Mouse (Mus musculus) monocyte, adult 2 months (primary cell): ENCODE measurements around the gene Polg2.
A peak's percentile ranks its signal among the peaks of the same experiment; 100 is the strongest.
"Not testable (repeated sequence)": the region's sequence is repeated elsewhere in the genome, so short reads cannot be mapped to it uniquely, and the experiment has no call there.

Experiments
- DNase-seq, 2 experiments: peaks; one replicate each; pipeline ENCODE4 v3.0.0; 2022; ENCODE audit warnings: low spot score in 2 of 2, low read depth in 1 of 2

Polg2 gene

DNA sequence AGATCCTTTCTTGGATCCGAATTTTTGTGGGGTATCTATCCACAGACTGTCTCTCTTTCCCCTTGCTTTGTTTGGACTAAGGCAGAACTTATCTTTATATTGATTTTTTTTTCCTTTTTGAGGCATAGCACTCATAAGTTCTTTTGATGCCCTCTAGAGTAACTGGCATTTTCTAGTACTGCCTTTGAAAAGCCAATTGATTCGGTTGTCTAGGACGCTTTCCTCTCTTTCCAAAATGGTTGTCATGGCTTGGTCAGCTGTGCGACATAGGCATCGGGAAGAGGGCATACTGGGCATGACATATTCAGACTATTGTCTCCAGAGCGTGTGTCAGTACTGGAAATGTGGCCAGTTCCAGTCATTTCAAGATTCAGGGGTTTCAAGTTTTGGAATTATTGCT, 10.3 kb upstream of the Polg2 start:
- DNase-seq: no peak

DNA sequence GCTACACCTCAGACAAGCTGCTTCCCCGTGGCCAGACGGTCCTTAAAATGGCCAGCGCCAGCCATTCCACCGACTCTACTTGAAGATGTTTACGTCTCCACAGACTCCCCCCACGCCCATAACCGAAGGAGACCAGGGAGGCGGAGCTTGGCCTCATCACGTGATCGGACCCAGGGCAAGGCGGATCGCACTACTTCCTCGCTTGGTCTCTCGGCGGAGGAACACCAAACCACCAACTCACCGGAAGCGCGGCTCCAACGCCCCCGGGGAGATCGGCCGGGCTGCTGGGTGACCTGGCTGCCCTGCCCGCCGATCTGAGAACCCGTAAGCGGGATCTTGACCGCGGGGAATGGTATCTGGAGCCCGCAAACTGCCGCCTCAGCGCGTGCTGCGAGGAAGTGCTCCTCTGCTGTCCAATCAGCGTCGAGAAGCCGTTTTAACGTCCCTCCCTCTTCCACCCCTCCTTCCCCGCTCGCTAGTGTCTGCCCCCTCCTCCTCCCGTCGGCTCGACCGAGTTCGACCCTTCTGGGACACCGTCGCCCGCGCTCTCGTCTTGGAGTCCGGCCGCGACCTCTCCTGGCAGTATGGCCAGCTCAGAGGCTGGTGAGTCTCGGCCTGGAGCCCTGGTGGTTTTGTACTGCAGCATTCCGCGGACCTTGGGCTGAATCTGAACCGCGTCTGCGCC, 9.6 kb upstream of the Polg2 start, which contains the start of the genes Ddx5 and Cep95:
Gene Ddx5 (minus strand): TSS at position 411 of the 685 bp plus-strand sequence.
Gene Cep95 (plus strand): TSS at position 478 of the 685 bp plus-strand sequence.
- peak; percentile 96 to 99 for DNase-seq

DNA sequence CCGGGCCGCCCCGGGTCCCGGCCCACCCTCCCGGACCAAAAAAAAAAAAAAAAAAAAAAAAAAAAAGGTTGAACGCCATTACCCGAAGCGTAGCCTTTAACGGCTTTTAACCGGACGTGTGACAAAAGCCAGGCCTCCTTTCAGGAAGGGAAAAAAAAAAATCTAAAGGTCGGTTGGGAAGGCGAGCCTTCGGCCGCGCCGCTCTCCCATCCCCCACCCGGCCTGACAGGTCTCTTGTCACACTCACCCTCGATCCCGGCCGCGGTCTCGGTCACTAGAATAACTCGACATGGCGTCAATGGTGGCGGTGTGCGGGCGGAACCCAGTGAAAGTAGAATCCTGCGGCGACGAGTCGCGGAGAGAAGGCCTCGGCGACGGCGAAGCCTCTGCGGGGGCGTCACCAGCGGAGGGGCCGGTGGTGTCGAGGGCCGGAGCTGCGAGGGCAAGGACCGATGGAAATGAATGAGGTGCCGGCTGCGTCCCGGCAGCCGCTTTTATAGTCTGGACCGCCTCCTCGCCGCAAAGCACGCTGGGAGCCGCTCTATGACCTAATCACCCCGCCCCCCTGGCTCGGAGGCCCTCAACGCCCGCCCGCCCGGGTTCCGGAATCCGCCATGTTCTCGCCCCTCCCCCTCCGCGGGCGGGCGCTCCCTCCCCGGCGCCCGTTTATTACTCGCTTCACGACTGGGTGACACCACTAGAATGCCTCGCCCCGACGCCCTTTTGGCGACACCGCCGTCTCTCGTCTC, 8.9 kb upstream of the Polg2 start:
- peak; percentile 93 to 97 for DNase-seq

DNA sequence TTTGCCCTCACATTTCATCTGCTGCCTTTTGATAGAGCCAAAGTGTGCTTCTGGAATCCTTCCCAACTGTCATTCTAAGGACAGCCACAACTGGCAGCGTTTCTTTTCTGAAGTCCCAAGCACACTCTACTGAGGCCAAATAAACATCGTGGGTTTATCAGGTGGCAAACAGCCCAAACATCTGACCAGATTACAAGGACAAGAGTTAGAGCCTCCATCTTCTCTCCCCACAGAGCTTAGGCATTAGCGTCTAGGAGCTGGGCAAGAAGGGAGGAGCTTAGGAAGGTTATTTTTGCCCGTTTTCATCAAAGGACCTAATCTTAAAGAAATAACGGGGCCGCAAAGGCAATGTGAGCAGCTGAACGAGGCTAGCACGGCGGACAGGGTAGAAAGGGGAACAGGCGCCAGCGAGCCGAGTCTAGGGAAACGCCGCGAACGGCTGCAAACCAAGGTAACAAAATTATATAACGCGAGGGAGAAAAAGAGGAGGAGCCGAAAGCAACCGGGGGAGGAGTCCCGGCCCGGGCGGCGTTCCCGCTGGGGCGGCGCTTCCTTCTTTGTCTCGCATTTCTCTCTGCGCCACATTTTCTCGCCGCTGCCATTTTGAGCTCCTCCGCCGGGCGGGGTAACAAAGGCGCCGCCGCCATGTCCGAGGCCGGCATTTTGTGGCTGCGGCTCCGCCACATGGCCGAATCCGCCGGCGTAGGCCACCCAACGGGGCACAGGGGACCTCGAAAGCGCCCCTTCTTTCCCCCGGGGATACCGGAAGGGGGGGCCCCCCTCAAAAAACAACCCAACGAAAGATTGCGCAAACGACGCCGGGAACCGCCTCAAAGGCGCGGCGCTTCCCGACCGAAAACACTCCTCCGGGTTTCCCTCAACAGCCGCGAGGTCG, 8.0 kb upstream of the Polg2 start:
- DNase-seq: peak; percentile 43 to 83

DNA sequence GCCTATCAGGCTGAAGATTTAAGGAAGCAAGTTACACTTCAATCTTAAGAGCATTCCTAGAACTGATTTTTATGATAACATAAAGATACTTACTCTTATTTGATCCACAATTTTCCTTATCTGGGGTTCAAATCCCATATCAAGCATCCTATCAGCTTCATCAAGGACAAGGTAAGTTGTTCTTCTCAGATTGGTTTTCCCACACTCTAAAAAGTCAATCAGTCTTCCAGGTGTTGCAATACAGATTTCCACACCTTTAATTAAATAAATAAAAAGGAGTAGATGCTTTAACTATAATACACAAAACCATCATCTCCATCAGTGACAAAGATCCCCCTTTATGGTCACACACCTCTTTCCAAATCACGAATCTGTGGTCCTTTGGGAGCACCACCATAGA, 5.7 kb upstream of the Polg2 start:
- no peak for DNase-seq

DNA sequence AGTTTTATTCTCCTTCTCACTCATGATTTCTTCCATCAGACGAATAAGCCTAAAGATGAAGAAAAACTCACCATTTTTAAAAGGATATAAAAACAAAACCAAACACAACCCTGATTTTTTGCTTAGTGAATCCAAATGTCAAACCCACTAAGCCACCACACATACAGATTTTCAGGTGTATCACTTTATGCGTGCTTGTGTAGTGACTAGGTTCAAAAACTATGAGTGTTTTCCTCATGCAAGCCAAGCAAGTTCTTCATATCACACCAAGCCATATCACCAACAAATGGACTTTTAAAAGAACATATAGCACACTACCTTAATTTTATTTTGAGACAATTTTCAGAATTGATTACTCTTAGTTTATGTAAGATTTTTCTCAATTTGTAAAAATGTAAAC, 5.1 kb upstream of the Polg2 start:
- DNase-seq: no peak

DNA sequence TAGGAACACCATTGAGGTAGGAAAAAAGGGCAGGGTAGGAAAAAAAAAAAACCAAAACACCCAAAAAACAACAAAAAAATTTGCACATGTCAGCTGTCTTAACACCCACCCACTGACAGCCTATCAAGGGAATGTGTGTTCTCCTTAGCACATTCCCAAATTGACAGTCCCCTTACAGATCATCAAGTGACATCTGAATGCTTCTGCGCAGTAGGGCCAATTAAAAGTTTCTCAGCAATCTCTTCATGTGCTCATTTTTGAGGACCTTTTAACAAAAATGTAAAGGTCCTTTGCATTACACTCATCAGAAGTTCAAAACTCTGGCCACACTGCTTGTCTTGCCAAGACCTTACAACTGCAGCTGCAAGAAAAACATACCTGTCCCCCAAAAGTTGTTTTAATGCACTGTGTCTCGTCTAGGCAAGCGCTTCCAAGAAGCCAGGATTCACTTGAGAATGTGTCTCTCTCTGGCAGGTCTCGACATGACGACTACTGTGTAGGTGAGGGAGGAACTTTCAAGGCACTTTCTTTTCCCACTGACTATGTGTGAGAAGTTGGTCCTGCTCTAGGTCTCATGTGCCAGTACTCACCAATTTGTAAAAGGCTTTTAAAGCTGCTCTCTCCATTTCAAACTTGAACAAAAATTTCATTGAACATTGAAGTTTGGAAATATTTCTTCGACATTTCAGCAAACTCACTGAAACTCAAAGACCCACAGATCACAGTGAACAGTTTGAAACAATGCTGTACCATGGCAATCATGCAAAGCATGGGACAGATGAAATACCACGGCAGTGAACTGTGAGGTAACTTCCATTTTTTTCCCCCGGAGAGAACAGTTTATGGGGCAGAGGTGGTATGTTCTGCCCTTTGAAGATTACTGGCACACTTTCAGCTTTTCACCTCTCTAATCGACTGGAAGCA, 3.8 kb upstream of the Polg2 start:
- DNase-seq: no peak

DNA sequence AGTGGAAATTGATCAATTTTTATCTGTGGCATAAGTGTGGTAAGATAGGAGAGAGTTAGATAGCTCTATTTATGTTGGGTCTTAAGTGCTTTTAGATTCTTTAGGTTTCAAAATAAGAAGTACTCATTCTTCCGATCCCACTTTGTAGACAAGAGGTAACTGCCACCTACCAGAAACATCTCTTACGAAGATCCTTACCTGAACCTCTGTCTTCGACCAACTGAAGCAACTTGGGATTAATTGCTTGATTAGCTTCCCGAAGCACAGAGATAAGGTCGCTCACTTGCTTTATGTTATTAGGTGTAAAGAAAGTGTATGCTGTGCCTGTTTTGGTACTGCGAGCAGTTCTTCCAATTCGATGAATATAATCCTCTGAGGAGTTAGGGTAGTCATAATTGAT, 2.9 kb upstream of the Polg2 start:
- DNase-seq: not testable (repeated sequence)

DNA sequence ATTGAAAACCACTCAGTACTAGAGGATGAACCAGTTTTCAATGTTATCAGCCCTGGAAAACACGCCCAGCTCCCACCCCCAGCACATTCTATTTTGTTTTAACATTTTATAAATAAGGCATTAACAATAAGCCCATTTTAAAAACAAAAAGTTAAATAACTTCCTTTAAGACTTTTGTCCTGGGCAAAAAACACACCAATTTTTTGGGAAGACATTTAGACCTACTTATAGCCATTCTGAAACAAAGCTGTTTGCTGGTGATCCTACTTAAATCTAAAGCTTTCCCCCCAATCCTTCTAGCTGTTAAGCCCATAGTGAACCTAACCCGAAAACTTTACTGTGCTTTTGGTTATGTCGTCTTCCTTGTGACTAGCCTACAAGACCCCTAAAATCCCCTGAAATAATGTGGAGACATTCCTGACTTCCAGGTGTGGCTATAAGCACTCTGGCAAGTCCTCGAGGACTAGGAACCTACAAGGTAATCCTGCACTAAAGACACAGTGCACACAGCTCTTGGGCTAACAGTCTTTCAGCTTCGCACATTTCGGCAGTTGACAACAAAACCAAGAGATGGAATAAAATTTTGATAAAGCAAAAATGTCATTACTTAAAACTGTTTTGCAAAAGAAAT, 1.4 kb upstream of the Polg2 start:
- no peak for DNase-seq

DNA sequence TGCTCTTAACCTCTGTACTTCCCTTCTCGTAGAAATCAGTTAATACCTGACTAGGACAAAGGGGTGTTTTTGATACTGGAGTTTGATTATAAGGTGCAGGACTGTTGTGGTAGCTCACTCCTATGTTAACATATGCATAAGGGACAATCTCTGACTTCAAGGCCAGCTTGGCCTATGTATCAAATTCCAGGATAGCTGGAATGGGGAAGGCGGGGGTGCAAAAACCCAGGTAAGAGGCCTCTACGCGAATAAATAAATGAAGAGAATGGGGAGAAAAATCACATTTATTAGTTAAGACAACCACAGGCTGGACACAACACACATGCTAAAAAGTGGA, 720 bp upstream of the Polg2 start:
- DNase-seq: no peak

DNA sequence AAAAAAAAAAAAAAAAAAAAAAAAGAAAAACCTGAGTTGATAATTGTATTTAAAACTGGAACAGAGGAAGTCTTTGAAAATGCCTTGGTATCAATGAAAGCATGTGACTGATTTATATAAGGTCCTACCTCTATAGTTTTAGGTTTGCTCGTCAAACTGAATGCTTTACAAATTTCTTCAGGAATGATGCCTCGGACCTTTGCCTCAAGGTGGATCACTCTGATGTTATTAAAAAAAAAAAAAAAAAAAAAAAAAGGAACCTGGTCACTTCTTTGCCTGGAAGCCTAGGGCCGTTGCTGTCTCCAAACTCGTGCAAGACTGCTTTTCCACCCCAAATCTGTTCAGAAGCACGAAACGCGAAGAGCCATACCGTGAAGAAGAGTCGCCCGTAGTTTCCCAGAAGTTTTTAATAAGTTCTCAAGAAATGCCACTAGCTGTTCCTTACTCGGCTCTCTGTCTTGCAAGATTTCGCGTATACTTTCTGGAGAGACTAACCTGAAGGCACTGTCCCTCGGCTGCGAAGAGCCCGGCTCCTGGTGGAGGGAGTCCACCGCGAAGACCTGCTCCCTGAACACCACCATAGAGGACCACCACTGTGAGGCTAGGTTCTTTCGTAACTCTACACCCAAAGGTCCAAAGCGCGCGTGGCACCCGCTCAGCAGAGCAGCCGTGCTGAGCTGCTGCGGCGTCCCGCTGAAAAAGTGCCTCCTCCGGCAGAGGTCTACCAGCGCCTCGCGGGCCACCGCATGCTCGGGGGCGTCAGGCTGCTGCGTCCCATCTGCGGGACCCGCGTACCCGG, 549 bp downstream of the Polg2 start:
- DNase-seq: no peak

DNA sequence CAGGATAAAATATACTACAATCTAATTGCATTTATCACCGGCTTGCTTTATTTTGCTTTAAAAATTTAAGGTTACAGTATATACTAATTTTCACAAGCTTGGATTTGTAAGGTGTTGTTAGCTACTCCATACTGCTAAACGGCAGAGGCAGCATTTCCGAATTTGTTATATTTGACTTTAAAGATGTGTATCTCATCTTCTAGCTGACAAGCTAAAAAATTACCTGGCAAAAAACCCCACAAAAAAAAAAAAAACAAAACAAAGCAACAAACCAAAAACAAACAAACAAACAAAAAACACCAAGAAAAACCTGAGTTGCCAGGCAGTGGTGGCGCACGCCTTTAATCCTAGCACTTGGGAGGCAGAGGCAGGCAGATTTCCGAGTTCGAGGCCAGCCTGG, 1.2 kb downstream of the Polg2 start:
- no peak for DNase-seq

DNA sequence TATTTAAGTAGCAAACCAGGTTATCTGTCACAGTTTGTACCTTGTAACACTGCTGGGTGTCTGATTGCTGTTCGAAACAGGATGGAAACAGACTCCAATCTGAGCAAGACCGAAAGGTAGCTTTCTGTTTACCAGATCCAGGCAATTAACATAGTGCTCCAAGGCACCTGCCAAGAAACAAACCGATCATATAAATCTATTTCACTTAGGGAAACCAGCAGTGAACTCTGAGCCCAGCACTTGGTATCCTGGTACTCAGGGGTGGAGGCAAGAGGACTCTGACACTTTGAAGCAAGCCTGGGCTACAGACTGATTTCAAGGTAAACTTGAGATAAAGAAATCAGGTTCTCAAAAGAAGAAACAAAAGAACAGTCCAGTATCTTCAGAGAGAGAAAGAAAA, 1.9 kb downstream of the Polg2 start:
- DNase-seq: no peak

DNA sequence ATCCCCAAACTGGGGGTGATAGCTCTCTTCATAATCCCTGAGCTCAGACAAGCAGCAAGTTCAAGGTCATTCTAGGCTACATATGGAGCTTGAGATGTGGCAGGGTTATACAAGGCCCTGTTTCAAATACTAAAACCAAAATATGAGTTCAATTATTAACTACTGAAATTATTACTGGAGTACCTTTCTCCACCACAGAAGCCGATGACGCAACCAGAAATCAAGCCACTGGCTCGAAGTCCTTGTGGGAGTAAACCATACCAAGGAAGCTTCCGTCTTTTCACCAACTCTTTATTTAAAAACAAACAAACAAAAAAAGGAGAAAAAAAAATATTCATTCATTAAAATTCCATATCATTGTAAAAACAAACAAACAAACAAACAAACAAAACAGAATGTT, 2.4 kb downstream of the Polg2 start:
- DNase-seq: no peak

DNA sequence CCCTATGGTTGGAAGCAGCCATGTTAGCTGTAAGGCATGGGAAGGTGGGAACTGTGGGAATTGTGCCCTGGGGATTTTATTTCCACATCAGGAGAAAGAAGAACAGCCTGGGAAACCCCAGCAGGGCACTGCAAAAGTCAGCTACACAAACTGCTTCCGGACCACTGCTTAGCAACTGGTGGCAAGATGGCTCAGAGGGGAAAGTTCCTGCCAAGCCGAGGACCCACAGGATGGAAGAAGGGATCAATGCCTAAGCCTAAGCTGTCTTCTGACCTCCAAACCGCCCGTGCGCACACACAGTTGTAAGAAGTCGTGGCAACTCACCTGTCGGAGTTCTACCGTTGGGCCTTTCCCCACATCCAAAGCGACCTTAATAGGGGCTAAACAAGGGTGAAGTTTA, 6.3 kb downstream of the Polg2 start:
- no peak for DNase-seq

DNA sequence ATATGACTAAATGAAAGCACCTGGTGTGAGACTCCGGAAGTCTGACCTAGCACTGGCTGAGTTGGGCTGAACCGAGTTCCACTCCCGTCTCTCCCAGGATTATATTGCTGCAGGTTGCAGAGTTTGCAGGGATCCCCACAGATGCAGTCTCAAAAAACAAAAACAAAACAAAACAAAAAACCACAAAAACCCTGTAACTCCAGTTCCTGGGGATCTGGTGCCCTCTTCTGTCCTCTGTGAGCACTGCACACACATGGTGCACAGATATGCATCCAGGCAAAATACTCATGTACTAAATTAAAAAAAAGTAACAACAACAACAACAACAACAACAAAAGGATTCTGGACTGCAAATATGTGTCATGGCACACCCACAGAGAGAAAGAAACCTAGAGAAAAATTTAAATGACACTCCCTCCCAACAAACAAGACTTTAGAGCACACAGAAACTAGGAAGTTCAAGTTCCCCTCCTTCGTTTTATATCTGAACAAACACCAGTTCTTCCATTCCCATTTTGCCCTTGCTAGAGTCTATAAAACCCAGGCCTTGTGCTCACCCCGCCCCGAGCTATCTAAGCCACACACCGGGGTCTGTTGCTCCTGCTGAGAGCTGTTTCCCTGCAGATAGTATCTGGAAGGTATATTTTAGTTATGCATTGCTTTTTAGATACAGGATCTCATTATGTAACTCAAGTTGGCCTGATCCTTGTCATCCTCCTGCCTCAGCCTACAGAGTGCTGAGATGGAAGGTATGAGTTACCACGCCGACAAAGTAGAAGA, 9.0 kb downstream of the Polg2 start:
- no peak for DNase-seq

DNA sequence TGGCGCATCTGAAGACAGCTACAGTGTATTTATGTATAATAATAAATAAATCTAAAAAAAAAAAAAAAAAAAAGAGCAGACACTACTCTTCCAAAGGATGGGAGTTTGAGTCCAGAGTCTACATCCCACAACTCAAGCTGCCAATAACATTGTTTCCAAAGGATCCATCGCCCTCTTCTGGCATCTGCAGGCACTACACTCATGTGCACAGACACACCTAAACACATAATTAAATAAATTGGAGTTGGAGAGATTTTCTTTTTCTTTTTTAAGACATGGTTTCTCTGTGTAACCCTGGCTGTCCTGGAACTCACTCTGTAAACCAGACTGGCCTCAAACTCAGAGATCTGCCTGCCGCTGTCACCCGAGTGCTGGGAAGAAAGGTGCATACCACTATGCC, 11.8 kb downstream of the Polg2 start:
- no peak for DNase-seq

DNA sequence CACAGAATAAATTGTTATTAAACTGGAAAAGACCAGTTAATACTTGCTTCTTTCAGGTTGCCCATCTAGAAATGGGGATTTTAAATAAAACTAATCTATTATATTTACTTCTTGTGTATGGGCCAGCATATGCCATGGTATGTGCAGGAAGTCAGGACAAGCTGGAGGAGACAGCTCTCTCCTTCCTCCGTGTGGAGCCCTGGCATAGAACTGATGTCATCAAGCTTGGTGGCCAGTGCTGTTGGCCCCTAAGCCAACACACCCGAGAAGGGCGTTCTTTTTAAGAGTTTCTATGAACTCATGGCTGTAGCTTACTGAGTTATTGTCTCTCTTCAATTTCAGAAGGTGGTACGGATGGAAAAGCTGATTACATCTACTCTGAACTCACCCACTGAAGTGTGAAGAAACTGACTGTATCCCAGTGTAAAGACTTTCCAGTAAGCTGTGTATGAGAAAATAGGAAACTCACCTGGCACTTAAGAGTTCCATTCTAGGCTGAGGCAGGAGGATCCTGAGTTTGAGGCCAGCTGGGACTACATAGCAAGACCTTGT, 12.7 kb downstream of the Polg2 start:
- no peak for DNase-seq
